Comparison of ENCODE assay signal across 9 mouse cellular contexts in genomic region chr17:13744824-13745223, GRCm38 (mm10). TPM values are rescaled to one million over a fixed set of nuclear protein-coding genes. Genes with fewer than 3 reads are reported as not detected.
A peak's percentile ranks its signal among the peaks of the same experiment; 100 is the strongest.
DNase-seq lines count a peak whose midpoint lies in the region; ATAC-seq and TF ChIP-seq lines count a peak whose summit lies in the region.
"Had no signal": no experiment of that assay in that cellular context is flagged by ENCODE, and none has a peak within 500 bp of the region (broad histone marks: within the 10 kb centered on the region; RNA-seq: fewer than 3 reads in every experiment).

No protein-coding gene starts in this region.

- H3K36me3 ChIP-seq in limb, embryonic 15.5 days = no peaks in the 10 kb centered on the region

- peak overlapping the region; percentile 79; the same call in 1 of the 2 replicates for H3K27ac ChIP-seq in limb, embryonic 15.5 days

- no peaks in the 10 kb centered on the region for H3K9me3 ChIP-seq in limb, embryonic 15.5 days

- 0 out of 2 replicates have a peak, but pooled peaks have one; percentile 22 for ATAC-seq in limb, embryonic 15.5 days (ENCODE audit: insufficient number of reproducible peaks, low FRiP score, low TSS enrichment, low read depth)

- 30% methylated on average over 4 of the region's 4 CpGs for WGBS in lung, adult 2 months
- WGBS in limb, embryonic 15.5 days = 22% methylated on average over 4 of the region's 4 CpGs

- H3K27me3 ChIP-seq in limb, embryonic 15.5 days = no peaks in the 10 kb centered on the region

- DNase-seq in lung, adult 18-20 months = peak; percentile 54 to 69
- DNase-seq in lung, adult 2 months = no peak
- DNase-seq in cerebellum, adult 9-10 months = peak; percentile 59
- DNase-seq in heart, postnatal 4 days = peak; percentile 75
- DNase-seq in spleen, adult 18-20 months = no peak
- DNase-seq in spleen, postnatal 4 days (ENCODE audit: low spot score in 2 of 2) = no peak
- DNase-seq in embryo, embryonic 11 days = no peak

- no peak for TF ChIP-seq CTCF in lung, adult 2 months (IDR thresholded peaks at IDR 0.05; ENCODE audit: insufficient read depth, low read length)

- peaks cover 29% of the 10 kb centered on the region for H3K4me1 ChIP-seq in lung, adult 2 months (ENCODE audit: control insufficient read depth, insufficient read depth, low read length)
- peaks cover 45% of the 10 kb centered on the region for H3K4me1 ChIP-seq in limb, embryonic 15.5 days

- H3K9ac ChIP-seq in limb, embryonic 15.5 days = no peak overlapping the region

- no peak overlapping the region for H3K4me3 ChIP-seq in lung, adult 2 months (replicated peaks; ENCODE audit: extremely low read depth, low read depth, low read length)
- H3K4me3 ChIP-seq in limb, embryonic 15.5 days = no peak overlapping the region

- no peak overlapping the region for H3K4me2 ChIP-seq in limb, embryonic 15.5 days

- no peak for TF ChIP-seq POLR2A in lung, adult 2 months (IDR thresholded peaks at IDR 0.05; ENCODE audit: borderline replicate concordance, extremely low read depth, low read depth, low read length)

RNA-seq across cellular contexts. Expression of gene Afdn, which starts 15.5 kb away (rescaled TPM):
- 52.2 and 78.2 TPM in 2 replicates for polyA plus RNA-seq in lung, adult 2 months (2012; rRNA removed)
- total RNA-seq in heart, postnatal 4 days (2021) = 100 to 1,000 TPM in 1 of 2 experiments, 10 to 100 TPM in 1; 90.0 to 105 TPM
- polyA plus RNA-seq in limb, embryonic 15.5 days (2015; fragmentation: Nextera tagmentation; extraction: Ambion mirVana) = 71.2 and 79.9 TPM in 2 replicates

RNA-seq across cellular contexts. Expression of gene Tcte2, which starts 16.8 kb away (rescaled TPM):
- 6.2 and 8.1 TPM in 2 replicates for polyA plus RNA-seq in lung, adult 2 months (2012; rRNA removed)
- 1 to 10 TPM; 4.7 to 5.2 TPM for total RNA-seq in heart, postnatal 4 days (2021)
- polyA plus RNA-seq in limb, embryonic 15.5 days (2015; fragmentation: Nextera tagmentation; extraction: Ambion mirVana) = 3.4 and 4.5 TPM in 2 replicates
- total RNA-seq: neutrophil, adult 5-6 weeks had no signal

Comparison
In these comparisons a context has a peak if more than half of its experiments do, and no peak if none do; other contexts are left out.
1. DNase-seq: peak in lung, adult 18-20 months (2 of 2), cerebellum, adult 9-10 months (single experiment) and heart, postnatal 4 days (single experiment); none in lung, adult 2 months (single experiment), spleen, adult 18-20 months (0 of 2), spleen, postnatal 4 days (0 of 2) and embryo, embryonic 11 days (single experiment).